Mouse (Mus musculus): Measurements from ENCODE around the gene 4933417A18Rik. TPM values are rescaled to one million over a fixed set of nuclear protein-coding genes. Genes with fewer than 3 reads are reported as not detected.
A peak's percentile ranks its signal among the peaks of the same experiment; 100 is the strongest.

Gene 4933417A18Rik
- polyA plus RNA-seq, 1 experiment from 2014 or later, result not detected

DNA sequence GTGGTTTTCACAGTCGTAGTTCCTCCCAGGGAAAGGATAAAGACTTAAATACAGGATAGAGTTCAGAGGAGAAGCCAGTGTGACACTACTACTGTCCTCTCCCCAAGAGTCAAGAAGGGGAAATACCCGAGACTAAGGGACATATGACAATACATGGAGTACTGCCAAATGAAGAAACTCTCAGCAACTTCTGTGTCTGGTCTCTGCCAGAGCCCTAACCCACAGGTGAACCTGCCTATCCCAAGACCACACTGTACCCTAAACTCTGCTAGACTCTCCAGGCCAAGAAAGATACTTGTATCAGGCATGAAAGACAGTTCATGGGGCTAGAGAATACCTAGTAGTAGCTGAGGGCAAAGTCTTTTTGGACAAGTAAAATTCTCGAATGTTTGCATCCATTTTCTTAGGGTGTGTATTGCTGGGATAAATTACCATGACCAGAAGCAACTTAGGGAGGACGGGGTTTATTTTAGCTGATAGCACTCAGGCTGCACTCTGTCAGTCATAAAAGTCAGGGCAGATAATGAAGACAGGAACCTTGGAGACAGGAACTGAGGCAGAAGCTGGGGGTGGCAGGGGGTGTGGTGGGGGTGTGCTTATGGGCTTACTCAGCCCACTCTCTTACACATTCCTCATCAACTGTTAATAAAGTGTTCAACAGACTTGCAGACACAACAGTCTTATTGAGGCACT, 67.5 kb downstream of the 4933417A18Rik start:
- H3K9ac ChIP-seq (ENCODE audit: low read length), result no peak overlapping the region
- H3K4me2 ChIP-seq, result no peak overlapping the region
- no peak overlapping the region for H3K27ac ChIP-seq (ENCODE audit: low read depth, low read length)
- H3K36me3 ChIP-seq (ENCODE audit: control insufficient read depth, insufficient read depth, low read length), result peaks cover 1% of the 10 kb centered on the region; the same call in 1 of the 2 replicates
- no peaks in the 10 kb centered on the region for H3K27me3 ChIP-seq (ENCODE audit: control insufficient read depth, insufficient read depth, low read length)
- peaks cover 7% of the 10 kb centered on the region; the same call in 1 of the 2 replicates for H3K4me1 ChIP-seq (ENCODE audit: control insufficient read depth, insufficient read depth, low read length)
- ATAC-seq (ENCODE audit: low FRiP score) (no peak), DNase-seq (ENCODE audit: low spot score, missing footprints) (no peak)
- 71% methylated on average over 4 of the region's 4 CpGs for WGBS
- no peaks in the 10 kb centered on the region for H3K9me3 ChIP-seq (ENCODE audit: control insufficient read depth, low read length)
- H3K4me3 ChIP-seq (ENCODE audit: low read depth, low read length), result no peak overlapping the region

DNA sequence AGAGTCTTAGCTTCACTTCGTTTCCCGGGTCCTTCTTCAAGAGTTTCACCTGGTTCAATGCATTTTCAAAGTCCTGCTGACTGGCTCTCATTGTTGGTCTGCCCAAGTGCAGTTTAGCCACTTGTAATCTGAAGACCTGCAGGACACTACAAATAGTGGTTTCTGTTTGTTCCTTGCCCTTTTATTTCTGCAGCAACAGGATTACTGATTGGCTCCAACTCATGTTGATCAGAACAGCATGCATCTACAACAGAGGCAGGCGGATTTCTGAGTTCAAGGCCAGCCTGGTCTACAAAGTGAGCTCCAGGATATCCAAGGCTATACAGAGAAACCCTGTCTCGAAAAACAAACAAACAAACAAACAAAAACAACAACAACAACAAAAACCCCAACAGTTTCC, 68.9 kb downstream of the 4933417A18Rik start:
- ATAC-seq (ENCODE audit: low FRiP score) (no peak), DNase-seq (ENCODE audit: low spot score, missing footprints) (peak; percentile 87)
- peak overlapping the region; percentile 53 for H3K4me3 ChIP-seq (ENCODE audit: low read depth, low read length)
- no peaks in the 10 kb centered on the region for H3K9me3 ChIP-seq (ENCODE audit: control insufficient read depth, low read length)
- no peaks in the 10 kb centered on the region; the same call in 1 of the 2 replicates for H3K36me3 ChIP-seq (ENCODE audit: control insufficient read depth, insufficient read depth, low read length)
- no peaks in the 10 kb centered on the region for H3K27me3 ChIP-seq (ENCODE audit: control insufficient read depth, insufficient read depth, low read length)
- peak overlapping the region; percentile 87; the same call in 1 of the 2 replicates for H3K9ac ChIP-seq (ENCODE audit: low read length)
- no peak overlapping the region for H3K27ac ChIP-seq (ENCODE audit: low read depth, low read length)
- peak overlapping the region; percentile 72 for H3K4me2 ChIP-seq
- H3K4me1 ChIP-seq (ENCODE audit: control insufficient read depth, insufficient read depth, low read length), result peaks cover 7% of the 10 kb centered on the region; the same call in 1 of the 2 replicates
- 84% methylated on average over 4 of the region's 4 CpGs for WGBS

GRCm38 (mm10) chr13:34993595-34993982, 69.4 kb downstream of the 4933417A18Rik start:
- H3K4me1 ChIP-seq (ENCODE audit: control insufficient read depth, insufficient read depth, low read length), result peaks cover 7% of the 10 kb centered on the region; the same call in 1 of the 2 replicates
- H3K9ac ChIP-seq (ENCODE audit: low read length), result peak overlapping the region; percentile 87
- no peaks in the 10 kb centered on the region for H3K9me3 ChIP-seq (ENCODE audit: control insufficient read depth, low read length)
- no peaks in the 10 kb centered on the region for H3K27me3 ChIP-seq (ENCODE audit: control insufficient read depth, insufficient read depth, low read length)
- DNase-seq (ENCODE audit: low spot score, missing footprints) (no peak), ATAC-seq (ENCODE audit: low FRiP score) (peak; percentile 73)
- WGBS, result 3% methylated on average over 22 of the region's 22 CpGs
- no peaks in the 10 kb centered on the region; the same call in 1 of the 2 replicates for H3K36me3 ChIP-seq (ENCODE audit: control insufficient read depth, insufficient read depth, low read length)
- H3K27ac ChIP-seq (ENCODE audit: low read depth, low read length), result peak overlapping the region; percentile 56; the same call in 1 of the 2 replicates
- peak overlapping the region; percentile 72 for H3K4me2 ChIP-seq
- peak overlapping the region; percentile 53 for H3K4me3 ChIP-seq (ENCODE audit: low read depth, low read length)

DNA sequence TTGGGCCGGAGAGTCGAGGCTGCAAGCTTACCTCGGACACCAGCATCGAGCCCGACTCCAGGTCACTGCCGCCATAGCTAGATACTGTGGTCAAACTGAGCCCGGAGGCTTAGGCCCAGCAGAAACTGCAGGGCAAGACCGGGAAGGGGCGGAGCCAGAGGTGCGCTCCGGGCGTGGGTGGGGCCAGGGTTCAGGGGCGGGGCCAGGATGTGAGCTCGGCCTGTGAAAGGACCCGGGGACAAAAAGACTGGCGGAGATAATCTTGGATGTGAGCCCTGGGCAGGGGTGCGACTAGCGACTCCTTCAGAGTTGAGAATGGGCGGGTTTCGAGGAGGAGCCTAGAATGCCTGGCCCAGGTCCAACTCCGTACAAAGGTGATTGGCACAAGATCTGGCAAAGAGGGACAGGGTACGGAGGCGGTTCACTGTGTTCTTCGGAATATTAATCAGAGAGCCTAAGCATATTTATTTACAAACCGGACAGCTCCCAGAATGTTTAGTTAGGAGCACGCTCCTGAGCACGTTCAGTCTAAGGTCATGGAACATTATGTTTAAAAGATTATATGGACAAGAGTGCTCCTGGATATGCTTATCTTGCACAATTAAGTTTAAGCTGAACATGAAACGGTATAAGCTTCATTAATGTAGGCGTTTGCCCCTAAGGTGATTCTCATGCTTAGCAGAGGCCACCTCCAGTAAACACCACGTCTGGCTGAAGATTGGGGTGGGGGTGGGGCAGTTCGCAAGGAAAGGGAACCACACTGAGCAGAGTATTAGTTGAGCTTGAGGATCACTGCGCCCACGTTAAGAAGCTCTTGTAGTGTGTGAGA, 70.0 kb downstream of the 4933417A18Rik start:
- peaks cover 7% of the 10 kb centered on the region; the same call in 1 of the 2 replicates for H3K4me1 ChIP-seq (ENCODE audit: control insufficient read depth, insufficient read depth, low read length)
- ATAC-seq (ENCODE audit: low FRiP score), result peak; percentile 99
- DNase-seq (ENCODE audit: low spot score, missing footprints), result peak; percentile 99
- H3K4me3 ChIP-seq (ENCODE audit: low read depth, low read length), result peak overlapping the region; percentile 53
- H3K4me2 ChIP-seq, result peak overlapping the region; percentile 72
- no peaks in the 10 kb centered on the region for H3K9me3 ChIP-seq (ENCODE audit: control insufficient read depth, low read length)
- H3K27ac ChIP-seq (ENCODE audit: low read depth, low read length), result peak overlapping the region; percentile 56; the same call in 1 of the 2 replicates
- 1% methylated on average over 33 of the region's 33 CpGs for WGBS
- H3K36me3 ChIP-seq (ENCODE audit: control insufficient read depth, insufficient read depth, low read length), result no peaks in the 10 kb centered on the region; the same call in 1 of the 2 replicates
- H3K27me3 ChIP-seq (ENCODE audit: control insufficient read depth, insufficient read depth, low read length), result no peaks in the 10 kb centered on the region
- peak overlapping the region; percentile 87 for H3K9ac ChIP-seq (ENCODE audit: low read length)

GRCm38 (mm10) chr13:34995925-34996324, 71.7 kb downstream of the 4933417A18Rik start:
- Histone ChIP-seq H3K4me1 (ENCODE audit: control insufficient read depth, insufficient read depth, low read length) (peaks cover 7% of the 10 kb centered on the region; the same call in 1 of the 2 replicates), H3K9me3 (ENCODE audit: control insufficient read depth, low read length) (no peaks in the 10 kb centered on the region), H3K4me3 (ENCODE audit: low read depth, low read length) (no peak overlapping the region), H3K27ac (ENCODE audit: low read depth, low read length) (no peak overlapping the region), H3K9ac (ENCODE audit: low read length) (no peak overlapping the region), H3K4me2 (no peak overlapping the region), H3K36me3 (ENCODE audit: control insufficient read depth, insufficient read depth, low read length) (no peaks in the 10 kb centered on the region), H3K27me3 (ENCODE audit: control insufficient read depth, insufficient read depth, low read length) (no peaks in the 10 kb centered on the region)
- no peak for DNase-seq (ENCODE audit: low spot score, missing footprints)
- no peak for ATAC-seq (ENCODE audit: low FRiP score)
- WGBS, result 90% methylated on average over 2 of the region's 2 CpGs

Other genes starting within 250 kb of the 4933417A18Rik start
- gene Fam50b, start 189.6 kb upstream of the 4933417A18Rik start, polyA plus RNA-seq (2014; fragmentation: Nextera tagmentation; extraction: Ambion mirVana), result not detected in 2 replicates
- 111 and 119 TPM in 2 replicates for gene Prpf4b, start 49.1 kb upstream of the 4933417A18Rik start, polyA plus RNA-seq (2014; fragmentation: Nextera tagmentation; extraction: Ambion mirVana)
- gene Fam217a, start 99 bp upstream of the 4933417A18Rik start, polyA plus RNA-seq (2014; fragmentation: Nextera tagmentation; extraction: Ambion mirVana), result 1.4 and 1.8 TPM in 2 replicates
- gene Eci3, start 39.4 kb downstream of the 4933417A18Rik start, polyA plus RNA-seq (2014; fragmentation: Nextera tagmentation; extraction: Ambion mirVana), result 0.80 and 0.94 TPM in 2 replicates
- gene Eci2, start 102.7 kb downstream of the 4933417A18Rik start, polyA plus RNA-seq (2014; fragmentation: Nextera tagmentation; extraction: Ambion mirVana), result 118 and 122 TPM in 2 replicates